Mouse (Mus musculus) MEL (cell line): ENCODE measurements around the gene Smoc1. TPM values are rescaled to one million over a fixed set of nuclear protein-coding genes. Genes with fewer than 3 reads are reported as not detected.

Experiments
- DNase-seq: peaks from one replicate; pipeline ENCODE4 v3.0.0; 2011; ENCODE audit warnings: low read depth, low spot score
- H3K27ac ChIP-seq: 2 replicates; pipeline ENCODE4 v1.5.1; 2012; ENCODE audit warnings: low read depth, mild to moderate bottlenecking, control low read depth, low read length, moderate library complexity; ENCODE audit not compliant: control insufficient read depth
- H3K27me3 ChIP-seq, 2 experiments: fragments of 150-350 bp in 1 of 2; sonication (generic) in 1 of 2; 2 replicates each; pipeline ENCODE4 v1.6.1; 2012; ENCODE audit warnings: low read length in 2 of 2, mild to moderate bottlenecking in 2 of 2, improper control_type of control experiment in 1 of 2, moderate library complexity in 1 of 2; ENCODE audit not compliant: insufficient read depth in 2 of 2, control insufficient read depth in 1 of 2
- H3K36me3 ChIP-seq, 2 experiments: 2 replicates each; pipeline ENCODE4 v1.6.1; 2012 to 2014; ENCODE audit warnings: low read length in 2 of 2, improper control_type of control experiment in 1 of 2, inconsistent platforms in 1 of 2, mild to moderate bottlenecking in 1 of 2; ENCODE audit not compliant: insufficient read depth in 2 of 2, control insufficient read depth in 1 of 2
- H3K4me1 ChIP-seq, 2 experiments: fragments of 150-350 bp in 1 of 2; sonication (generic) in 1 of 2; 2 replicates each; pipeline ENCODE4 v1.6.1; 2012; ENCODE audit warnings: low read length in 2 of 2, improper control_type of control experiment in 1 of 2, mild to moderate bottlenecking in 1 of 2; ENCODE audit not compliant: insufficient read depth in 2 of 2, control insufficient read depth in 1 of 2
- H3K4me3 ChIP-seq, 2 experiments: fragments of 150-350 bp in 1 of 2; sonication (generic) in 1 of 2; 2 replicates each; pipeline ENCODE4 v1.5.1; 2012; ENCODE audit warnings: low read depth in 2 of 2, low read length in 2 of 2, mild to moderate bottlenecking in 2 of 2, moderate library complexity in 2 of 2, control low read depth in 1 of 2, improper control_type of control experiment in 1 of 2; ENCODE audit not compliant: control insufficient read depth in 1 of 2, insufficient read depth in 1 of 2
- H3K79me2 ChIP-seq: 2 replicates; pipeline ENCODE4 v1.6.1; 2012; ENCODE audit warnings: mild to moderate bottlenecking, low read length, moderate library complexity; ENCODE audit not compliant: control insufficient read depth, poor library complexity, insufficient read depth
- H3K9ac ChIP-seq: 2 replicates; pipeline ENCODE4 v1.6.1; 2012; ENCODE audit warnings: low read depth, mild to moderate bottlenecking, control low read depth, low read length, moderate library complexity; ENCODE audit not compliant: control insufficient read depth, poor library complexity, severe bottlenecking
- H3K9me3 ChIP-seq: fragments of 150-350 bp; sonication (generic); replicated peaks from 2 replicates; pipeline ENCODE4 v1.6.1; 2012; ENCODE audit warnings: mild to moderate bottlenecking, low read length, improper control_type of control experiment, moderate library complexity; ENCODE audit not compliant: insufficient read depth
- CHD2 ChIP-seq: IDR thresholded peaks from 2 replicates; pipeline ENCODE4 v1.6.1; 2011; ENCODE audit warnings: low read length, improper control_type of control experiment
- CTCF ChIP-seq, 3 experiments: IDR thresholded peaks in 2 of 3; conservative IDR thresholded peaks in 1 of 3; 2 replicates each; pipeline ENCODE4 v1.5.1; 2011 to 2012; ENCODE audit warnings: low read length in 3 of 3, low read depth in 2 of 3, mild to moderate bottlenecking in 2 of 3, improper control_type of control experiment in 1 of 3, inconsistent platforms in 1 of 3, mixed read lengths in 1 of 3, moderate library complexity in 1 of 3; ENCODE audit not compliant: control insufficient read depth in 1 of 3, insufficient read depth in 1 of 3, poor library complexity in 1 of 3, severe bottlenecking in 1 of 3
- E2F4 ChIP-seq: IDR thresholded peaks from 2 replicates; pipeline ENCODE4 v1.6.1; 2011; ENCODE audit warnings: low read depth, low read length, improper control_type of control experiment, borderline replicate concordance
- ELF1 ChIP-seq: IDR thresholded peaks from 2 replicates; pipeline ENCODE4 v1.6.1; 2014; ENCODE audit warnings: low read depth, mild to moderate bottlenecking, inconsistent platforms, low read length, improper control_type of control experiment, moderate library complexity
- ETS1 ChIP-seq: IDR thresholded peaks from 2 replicates; pipeline ENCODE4 v1.6.1; 2012; ENCODE audit warnings: low read depth, mild to moderate bottlenecking, inconsistent platforms, low read length, improper control_type of control experiment, moderate library complexity
- HCFC1 ChIP-seq: IDR thresholded peaks from 2 replicates; pipeline ENCODE4 v1.6.1; 2012; ENCODE audit warnings: low read depth, mild to moderate bottlenecking, inconsistent platforms, low read length, improper control_type of control experiment, moderate library complexity
- KAT2A ChIP-seq: conservative IDR thresholded peaks from 2 replicates; pipeline ENCODE4 v1.6.1; 2012; ENCODE audit warnings: low read depth, low read length, improper control_type of control experiment, inconsistent platforms
- MAFK ChIP-seq: IDR thresholded peaks from 2 replicates; pipeline ENCODE4 v1.6.1; 2011; ENCODE audit warnings: low read depth, mild to moderate bottlenecking, low read length, improper control_type of control experiment, borderline replicate concordance
- MAX ChIP-seq: IDR thresholded peaks from 2 replicates; pipeline ENCODE4 v1.6.1; 2011; ENCODE audit warnings: low read length, improper control_type of control experiment
- MAZ ChIP-seq: IDR thresholded peaks from 2 replicates; pipeline ENCODE4 v1.6.1; 2012; ENCODE audit warnings: low read depth, mild to moderate bottlenecking, inconsistent platforms, low read length, improper control_type of control experiment
- MEF2A ChIP-seq: IDR thresholded peaks from 2 replicates; pipeline ENCODE4 v1.6.1; 2014; ENCODE audit warnings: low read depth, mild to moderate bottlenecking, inconsistent platforms, low read length, improper control_type of control experiment; ENCODE audit not compliant: poor library complexity, insufficient replicate concordance, severe bottlenecking; ENCODE audit errors: extremely low read depth
- POLR2AphosphoS5 ChIP-seq: IDR thresholded peaks from 2 replicates; pipeline ENCODE4 v1.6.1; 2012; ENCODE audit warnings: low read depth, borderline replicate concordance, mild to moderate bottlenecking, inconsistent platforms, low read length, moderate library complexity, mixed read lengths
- SMC3 ChIP-seq: IDR thresholded peaks from 2 replicates; pipeline ENCODE4 v1.6.1; 2011; ENCODE audit warnings: low read depth, low read length, improper control_type of control experiment
- TAL1 ChIP-seq: IDR thresholded peaks from 2 replicates; pipeline ENCODE4 v1.6.1; 2012; ENCODE audit warnings: mild to moderate bottlenecking, inconsistent platforms, low read length, moderate library complexity, mixed read lengths
- TCF12 ChIP-seq: IDR thresholded peaks from 2 replicates; pipeline ENCODE4 v1.6.1; 2014; ENCODE audit warnings: low read depth, mild to moderate bottlenecking, inconsistent platforms, low read length, improper control_type of control experiment, moderate library complexity
- ZMIZ1 ChIP-seq: IDR thresholded peaks from 2 replicates; pipeline ENCODE4 v1.6.1; 2012; ENCODE audit warnings: low read depth, mild to moderate bottlenecking, inconsistent platforms, low read length, improper control_type of control experiment, moderate library complexity
- polyA plus RNA-seq, 2 experiments: library from polyadenylated mRNA; stranded (reverse) in 1 of 2; unstranded in 1 of 2; fragments of >175 nt in 1 of 2; fragments of >200 nt in 1 of 2; gene quantifications; 2 replicates each; pipeline versions ENCODE4 v1.2.1 to v1.2.4; 2012; ENCODE audit warnings: low replicate concordance in 2 of 2, low read depth in 1 of 2; ENCODE audit not compliant: insufficient read length in 2 of 2, insufficient read depth in 1 of 2, missing spikeins in 1 of 2
- total RNA-seq: library from RNA; depleted of rRNA; stranded (reverse); fragments of 300-350 nt; gene quantifications from 2 replicates; pipeline ENCODE4 v1.2.3, GENCODE M21; 2012

The Smoc1 gene
- total and polyA plus RNA-seq, 3 experiments, result 18.8 to 23.3 TPM; not detected in 1

GRCm38 (mm10) chr12:81168494-81168893 lies 141.9 kb downstream of the Smoc1 start:
- no peak for TF ChIP-seq ELF1
- TF ChIP-seq CTCF (IDR thresholded peaks at IDR 0.05 in 2 of 3, conservative IDR thresholded peaks at IDR 0.05 in 1 of 3; ENCODE audit: control insufficient read depth in 1 of 3, insufficient read depth in 1 of 3, low read depth in 2 of 3, low read length in 3 of 3, poor library complexity in 1 of 3, severe bottlenecking in 1 of 3), result peak in 2 of 3 experiments; percentile 2 to 19; a peak in 2 of 6 replicates
- TF ChIP-seq, all 39 proteins: peak for 1
- H3K27me3 ChIP-seq, result no peaks in the 10 kb centered on the region
- no peak overlapping the region for H3K9ac ChIP-seq
- H3K4me3 ChIP-seq, result no peak overlapping the region
- peak; percentile 10 for DNase-seq
- H3K9me3 ChIP-seq, result no peaks in the 10 kb centered on the region
- H3K36me3 ChIP-seq, result no peaks in the 10 kb centered on the region; a peak in 1 of 4 replicates
- H3K79me2 ChIP-seq, result no peaks in the 10 kb centered on the region
- H3K4me1 ChIP-seq, result no peaks in the 10 kb centered on the region
- no peak overlapping the region for H3K27ac ChIP-seq

DNA sequence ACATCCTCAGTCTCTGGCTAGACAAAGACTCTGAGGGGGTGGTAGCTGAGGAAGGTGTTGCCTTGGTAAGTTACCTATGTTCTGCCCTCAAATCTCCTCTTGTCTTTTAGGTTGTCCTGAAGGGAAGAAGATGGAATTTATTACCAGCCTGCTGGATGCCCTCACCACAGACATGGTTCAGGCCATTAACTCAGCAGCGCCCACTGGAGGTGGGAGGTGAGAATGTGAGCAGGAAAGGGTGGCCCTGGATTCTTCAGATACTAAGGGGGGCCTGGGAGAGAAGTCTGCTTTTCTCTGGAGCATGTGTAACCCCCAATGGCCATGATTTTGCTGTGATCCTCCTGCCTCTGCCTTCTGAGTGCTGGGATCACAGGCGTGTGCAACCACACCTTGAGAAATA lies 143.5 kb downstream of the Smoc1 start:
- Histone ChIP-seq H3K9me3 (no peaks in the 10 kb centered on the region), H3K9ac (no peak overlapping the region), H3K36me3 (no peaks in the 10 kb centered on the region; a peak in 1 of 4 replicates), H3K27me3 (no peaks in the 10 kb centered on the region), H3K4me1 (no peaks in the 10 kb centered on the region), H3K27ac (no peak overlapping the region)
- peak; percentile 20 for DNase-seq
- peak; percentile 46 to 63 (median 58) for TF ChIP-seq CTCF (IDR thresholded peaks at IDR 0.05 in 2 of 3, conservative IDR thresholded peaks at IDR 0.05 in 1 of 3; ENCODE audit: control insufficient read depth in 1 of 3, insufficient read depth in 1 of 3, low read depth in 2 of 3, low read length in 3 of 3, poor library complexity in 1 of 3, severe bottlenecking in 1 of 3)
- TF ChIP-seq MAZ, result no peak
- TF ChIP-seq SMC3, result 0 out of 2 replicates have a peak, but pooled peaks have one; percentile 16
- TF ChIP-seq, all 39 proteins: peak for 2
- no peaks in the 10 kb centered on the region for H3K79me2 ChIP-seq
- H3K4me3 ChIP-seq, result no peak overlapping the region

GRCm38 (mm10) chr12:81173011-81173410 lies 146.4 kb downstream of the Smoc1 start:
- DNase-seq, result no peak
- TF ChIP-seq CHD2, result no peak
- no peak for TF ChIP-seq E2F4
- TF ChIP-seq ZMIZ1, result no peak
- no peak for TF ChIP-seq MAX
- TF ChIP-seq KAT2A, result no peak
- no peak for TF ChIP-seq POLR2AphosphoS5
- no peak for TF ChIP-seq HCFC1
- no peak for TF ChIP-seq MAFK
- TF ChIP-seq TCF12, result no peak
- TF ChIP-seq MEF2A, result no peak
- TF ChIP-seq ETS1, result no peak
- no peak for TF ChIP-seq TAL1
- no peak overlapping the region for H3K27ac ChIP-seq
- no peaks in the 10 kb centered on the region for H3K79me2 ChIP-seq
- H3K4me3 ChIP-seq, result no peak overlapping the region
- H3K36me3 ChIP-seq, result no peaks in the 10 kb centered on the region; a peak in 1 of 4 replicates
- H3K27me3 ChIP-seq, result no peaks in the 10 kb centered on the region
- no peaks in the 10 kb centered on the region for H3K4me1 ChIP-seq
- H3K9me3 ChIP-seq, result no peaks in the 10 kb centered on the region
- no peak overlapping the region for H3K9ac ChIP-seq
